Mouse (Mus musculus): ENCODE measurements around the gene Pml. TPM values are rescaled to one million over a fixed set of nuclear protein-coding genes. Genes with fewer than 3 reads are reported as not detected.

Pml gene
- total RNA-seq, 2 experiments from 2014 or later: 4.1 to 4.5 TPM

GRCm38 (mm10) chr9:58202676-58203453 lies 46.7 kb downstream of the Pml start:
- Histone ChIP-seq H3K4me3 (peak overlapping the region; percentile 73), H3K27ac (peak overlapping the region; percentile 70)
- intact Hi-C loops (cut with DNase I): no loop called here
- peak; percentile 59 for DNase-seq
- no peak for TF ChIP-seq CTCF (IDR thresholded peaks at IDR 0.05)

GRCm38 (mm10) chr9:58201861-58202549 lies 47.6 kb downstream of the Pml start:
- H3K4me3 ChIP-seq: peak overlapping the region; percentile 47

GRCm38 (mm10) chr9:58201091-58201842 lies 48.3 kb downstream of the Pml start:
- Histone ChIP-seq H3K4me3 (peak overlapping the region; percentile 47), H3K27ac (peak overlapping the region; percentile 31; the same call in 1 of the 2 replicates)
- no peak for DNase-seq
- intact Hi-C loops (cut with DNase I): no loop called here
- no peak for TF ChIP-seq CTCF (IDR thresholded peaks at IDR 0.05)

More at GRCm38 (mm10) chr9:58201861-58202549, 47.6 kb downstream of the Pml start:
- intact Hi-C loops (cut with DNase I): no loop called here
- H3K27ac ChIP-seq: peak overlapping the region; percentile 38; the same call in 1 of the 2 replicates
- no peak for DNase-seq
- no peak for TF ChIP-seq CTCF (IDR thresholded peaks at IDR 0.05)

- no peak for TF ChIP-seq CTCF (IDR thresholded peaks at IDR 0.05)
- Histone ChIP-seq H3K4me3 (peak overlapping the region; percentile 29), H3K27ac (no peak overlapping the region)
- DNase-seq: no peak
- intact Hi-C loops (cut with DNase I): no loop called here
Measured at GRCm38 (mm10) chr9:58200270-58201090, 49.1 kb downstream of the Pml start.

- DNase-seq: peak; percentile 64
- TF ChIP-seq CTCF (IDR thresholded peaks at IDR 0.05): no peak
- intact Hi-C loops (cut with DNase I): no loop called here
- no peak overlapping the region for H3K27ac ChIP-seq
- H3K4me3 ChIP-seq: peak overlapping the region; percentile 66
Measured at GRCm38 (mm10) chr9:58199381-58200269, 50.0 kb downstream of the Pml start.

- H3K27ac ChIP-seq: no peak overlapping the region
- peak overlapping the region; percentile 66 for H3K4me3 ChIP-seq
- intact Hi-C loops (cut with DNase I): no loop called here
- no peak for DNase-seq
- TF ChIP-seq CTCF (IDR thresholded peaks at IDR 0.05): no peak
Measured at GRCm38 (mm10) chr9:58198801-58199371, 50.7 kb downstream of the Pml start.

GRCm38 (mm10) chr9:58197781-58198701 lies 51.5 kb downstream of the Pml start:
- peak; percentile 68 for DNase-seq
- peak overlapping the region; percentile 66 for H3K4me3 ChIP-seq
- intact Hi-C loops (cut with DNase I): no loop called here
- peak; percentile 71 for TF ChIP-seq CTCF (IDR thresholded peaks at IDR 0.05)
- H3K27ac ChIP-seq: no peak overlapping the region

- DNase-seq: no peak
- Histone ChIP-seq H3K4me3 (peak overlapping the region; percentile 11; the same call in 1 of the 2 replicates), H3K27ac (no peak overlapping the region)
- no peak for TF ChIP-seq CTCF (IDR thresholded peaks at IDR 0.05)
- intact Hi-C loops (cut with DNase I): no loop called here
Measured at GRCm38 (mm10) chr9:58196610-58197567, 52.7 kb downstream of the Pml start.

- TF ChIP-seq CTCF (IDR thresholded peaks at IDR 0.05): no peak
- DNase-seq: no peak
- no peak overlapping the region for H3K27ac ChIP-seq
- H3K4me3 ChIP-seq: no peak overlapping the region
- intact Hi-C loops (cut with DNase I): no loop called here
Measured at GRCm38 (mm10) chr9:58196141-58196540, 53.4 kb downstream of the Pml start.
